Mouse (Mus musculus): ENCODE measurements at regions not wholly inside any gene's neighbourhood (a gene's known extent, or its start where the extent isn't known, plus 50 kb on each side); places are given as distances from the start of the nearest gene placed in this dataset.

DNA sequence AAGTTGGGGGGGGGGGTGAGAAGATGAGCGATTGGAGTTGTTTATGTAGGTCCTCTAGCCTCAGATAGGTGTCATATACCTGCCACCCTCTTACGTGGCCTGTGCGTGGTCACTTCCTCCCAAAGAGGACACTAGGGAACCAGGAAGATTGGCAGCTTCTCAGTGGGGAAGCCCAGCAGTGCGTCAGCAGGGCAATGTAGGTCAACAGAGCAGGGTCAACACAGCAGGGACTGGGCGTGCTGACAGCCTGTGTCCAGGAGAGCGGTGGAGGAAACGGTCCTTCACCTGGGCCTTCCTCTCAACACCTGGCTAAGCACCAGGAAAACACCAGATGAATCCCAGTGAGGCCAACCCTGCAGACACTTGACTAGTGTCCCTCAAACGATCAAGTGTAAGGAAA lies 122.4 kb upstream of the Dio3 start:
- TF ChIP-seq CTCF (IDR thresholded peaks at IDR 0.05; ENCODE audit: control insufficient read depth, insufficient read depth, low read length) (no peak), POLR2A (IDR thresholded peaks at IDR 0.05; ENCODE audit: borderline replicate concordance, control insufficient read depth, low read depth, low read length) (no peak)

Measured in bone marrow, adult 2 months (tissue).